Mouse (Mus musculus) hindbrain, embryonic 14.5 days (tissue): Measurements from ENCODE around the gene Pycr1. TPM values are rescaled to one million over a fixed set of nuclear protein-coding genes. Genes with fewer than 3 reads are reported as not detected.

ENCODE experiments used
- ATAC-seq: fragments of 200-750 bp; cut with Nextera tagmentation; 2 replicates; pipeline ENCODE4 v1.8.0; 2017; ENCODE audit warnings: moderate number of reproducible peaks, mild to moderate bottlenecking, moderate TSS enrichment, moderate library complexity; ENCODE audit not compliant: low FRiP score
- DNase-seq: peaks from one replicate; pipeline ENCODE4 v3.0.0-alpha.2; 2015; ENCODE audit warnings: low spot score
- H3K27ac ChIP-seq: fragments of 300-500 bp; sonication (generic); 2 replicates; pipeline ENCODE4 v1.5.1; 2014; ENCODE audit warnings: mild to moderate bottlenecking, moderate library complexity
- H3K27me3 ChIP-seq: fragments of 300-500 bp; sonication (generic); 2 replicates; pipeline ENCODE4 v1.6.1; 2014; ENCODE audit warnings: mild to moderate bottlenecking, low read length, mixed read lengths; ENCODE audit not compliant: control insufficient read depth, insufficient read depth
- H3K36me3 ChIP-seq: fragments of 300-500 bp; sonication (generic); replicated peaks from 2 replicates; pipeline ENCODE4 v1.6.1; 2014; ENCODE audit not compliant: control insufficient read depth, insufficient read depth
- H3K4me1 ChIP-seq: fragments of 300-500 bp; sonication (generic); replicated peaks from 2 replicates; pipeline ENCODE4 v1.6.1; 2014; ENCODE audit warnings: antibody characterized with exemption, low read length, mixed read lengths; ENCODE audit not compliant: control insufficient read depth, insufficient read depth
- H3K4me2 ChIP-seq: fragments of 300-500 bp; sonication (generic); replicated peaks from 2 replicates; pipeline ENCODE4 v1.6.1; 2014; ENCODE audit warnings: mild to moderate bottlenecking, moderate library complexity
- H3K4me3 ChIP-seq: fragments of 300-500 bp; sonication (generic); replicated peaks from 2 replicates; pipeline ENCODE4 v1.5.1; 2014; ENCODE audit warnings: mild to moderate bottlenecking, low read length
- H3K9ac ChIP-seq: fragments of 300-500 bp; sonication (generic); 2 replicates; pipeline ENCODE4 v1.6.1; 2014
- H3K9me3 ChIP-seq: fragments of 300-500 bp; sonication (generic); 2 replicates; pipeline ENCODE4 v1.6.1; 2016; ENCODE audit warnings: low read length; ENCODE audit not compliant: control insufficient read depth
- WGBS: fragments of 180-500 bp; shearing (Covaris S2); extraction: QIAGEN DNeasy Blood & Tissue Kit; methylation state at CpG from one replicate; pipeline ENCODE4 v1.1.7; 2014; 5-methylcytosine and 5-hydroxymethylcytosine counted together
- polyA plus RNA-seq: library from polyadenylated mRNA; unstranded; fragments of >200 nt; fragmentation: Nextera tagmentation; extraction: Ambion mirVana; gene quantifications from 2 replicates; pipeline ENCODE4 v1.2.1, GENCODE M21; 2014

The Pycr1 gene
- polyA plus RNA-seq = 16.8 and 17.9 TPM in 2 replicates

DNA sequence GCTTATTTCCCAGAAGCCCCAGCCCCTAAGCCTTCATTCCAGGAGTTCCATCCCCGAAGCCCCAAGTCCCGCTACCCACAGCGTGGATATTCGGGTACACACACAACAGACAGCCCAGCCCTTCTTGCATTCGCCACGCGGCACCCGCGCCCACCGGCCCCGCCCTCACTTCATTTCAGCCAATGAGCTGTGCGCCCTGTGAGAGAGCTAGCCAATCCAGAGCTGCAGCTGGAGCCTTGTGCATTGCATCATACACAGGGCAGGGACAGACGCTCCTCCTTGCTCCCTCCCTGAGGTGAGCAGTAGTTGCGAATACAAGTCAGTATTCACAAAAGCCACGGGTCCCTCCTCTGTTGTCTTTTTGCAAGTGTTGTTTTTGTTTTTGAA, at the start of gene Pycr1:
Gene Pycr1 (minus strand): TSS at position 169 of the 387 bp plus-strand sequence.
- DNase-seq (peak; percentile 92), ATAC-seq (peak; percentile 99)
- H3K9ac ChIP-seq = peak within 1 kb of the TSS; percentile 63
- no peaks in the 10 kb centered on the region for H3K9me3 ChIP-seq
- peaks cover 18% of the 10 kb centered on the region; the same call in 1 of the 2 replicates for H3K4me1 ChIP-seq
- no peak within 1 kb of the TSS for H3K27ac ChIP-seq
- H3K4me2 ChIP-seq = peak within 1 kb of the TSS; percentile 78
- no peaks in the 10 kb centered on the region for H3K36me3 ChIP-seq
- H3K27me3 ChIP-seq = peaks cover 5% of the 10 kb centered on the region; the same call in 1 of the 2 replicates
- peak within 1 kb of the TSS; percentile 42 for H3K4me3 ChIP-seq
- 0% methylated on average over 15 of the region's 15 CpGs for WGBS

GRCm38 (mm10) chr11:120692471-120693011, 49.0 kb upstream of the Pycr1 start:
- Histone ChIP-seq H3K27ac (no peak overlapping the region), H3K9ac (no peak overlapping the region), H3K27me3 (no peaks in the 10 kb centered on the region), H3K4me1 (no peaks in the 10 kb centered on the region; the same call in 1 of the 2 replicates), H3K9me3 (no peaks in the 10 kb centered on the region), H3K4me3 (no peak overlapping the region), H3K4me2 (no peak overlapping the region), H3K36me3 (peaks cover 60% of the 10 kb centered on the region)
- ATAC-seq = no peak
- WGBS = 94% methylated on average over 4 of the region's 4 CpGs
- no peak for DNase-seq

GRCm38 (mm10) chr11:120689365-120689764, 45.8 kb upstream of the Pycr1 start:
- H3K4me2 ChIP-seq = no peak overlapping the region
- H3K9me3 ChIP-seq = no peaks in the 10 kb centered on the region
- H3K27me3 ChIP-seq = no peaks in the 10 kb centered on the region
- DNase-seq = no peak
- no peaks in the 10 kb centered on the region for H3K4me1 ChIP-seq
- no peak overlapping the region for H3K27ac ChIP-seq
- H3K4me3 ChIP-seq = no peak overlapping the region
- 86% methylated on average over 3 of the region's 3 CpGs for WGBS
- ATAC-seq = no peak
- no peak overlapping the region for H3K9ac ChIP-seq
- H3K36me3 ChIP-seq = peaks cover 72% of the 10 kb centered on the region

DNA sequence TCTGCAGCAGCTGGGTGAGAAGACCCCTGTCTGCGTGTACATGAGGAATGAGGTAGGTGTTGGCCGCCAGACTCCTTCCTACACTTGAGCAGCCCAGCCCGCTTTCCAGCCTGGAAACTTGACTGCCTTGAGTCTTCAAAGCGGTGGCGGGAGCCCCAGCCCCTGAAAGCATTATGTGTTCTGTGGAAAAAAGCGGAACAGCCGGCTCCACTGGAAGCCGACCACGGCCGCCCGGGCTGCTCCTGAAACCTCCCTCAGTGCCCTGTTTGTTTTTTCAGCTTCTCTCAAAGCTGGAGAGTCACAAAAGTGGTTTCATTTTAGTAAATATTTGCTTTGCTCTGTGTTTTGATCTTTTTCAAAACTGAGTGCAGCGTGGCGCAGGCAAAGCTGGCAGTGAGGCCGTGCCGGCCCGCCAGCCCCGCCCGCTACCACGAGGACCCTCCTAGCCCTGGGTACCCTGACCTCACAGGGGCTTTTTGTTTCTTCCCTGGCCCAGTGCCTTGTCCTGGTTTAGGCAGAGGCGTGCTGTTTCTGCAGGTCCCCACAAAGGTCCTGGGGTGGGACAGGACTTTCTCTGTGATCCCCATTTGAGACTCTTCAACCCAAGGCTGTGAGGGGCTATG, 43.2 kb upstream of the Pycr1 start:
- no peak overlapping the region for H3K4me2 ChIP-seq
- H3K36me3 ChIP-seq = peaks cover 70% of the 10 kb centered on the region
- DNase-seq (no peak), ATAC-seq (no peak)
- H3K4me1 ChIP-seq = no peaks in the 10 kb centered on the region
- WGBS = 74% methylated on average over 20 of the region's 20 CpGs
- H3K9me3 ChIP-seq = no peaks in the 10 kb centered on the region
- no peak overlapping the region for H3K9ac ChIP-seq
- H3K27me3 ChIP-seq = no peaks in the 10 kb centered on the region
- H3K27ac ChIP-seq = no peak overlapping the region
- no peak overlapping the region for H3K4me3 ChIP-seq

GRCm38 (mm10) chr11:120684660-120685059, 41.1 kb upstream of the Pycr1 start:
- no peak overlapping the region for H3K27ac ChIP-seq
- H3K36me3 ChIP-seq = peaks cover 72% of the 10 kb centered on the region
- no peaks in the 10 kb centered on the region for H3K4me1 ChIP-seq
- 93% methylated on average over 2 of the region's 2 CpGs for WGBS
- H3K4me2 ChIP-seq = no peak overlapping the region
- H3K9ac ChIP-seq = no peak overlapping the region
- no peak for DNase-seq
- H3K4me3 ChIP-seq = no peak overlapping the region
- no peaks in the 10 kb centered on the region for H3K9me3 ChIP-seq
- H3K27me3 ChIP-seq = no peaks in the 10 kb centered on the region
- no peak for ATAC-seq

GRCm38 (mm10) chr11:120684086-120684485, 40.5 kb upstream of the Pycr1 start:
- WGBS = 91% methylated on average over 2 of the region's 2 CpGs
- Histone ChIP-seq H3K36me3 (peaks cover 72% of the 10 kb centered on the region), H3K27me3 (no peaks in the 10 kb centered on the region)

DNA sequence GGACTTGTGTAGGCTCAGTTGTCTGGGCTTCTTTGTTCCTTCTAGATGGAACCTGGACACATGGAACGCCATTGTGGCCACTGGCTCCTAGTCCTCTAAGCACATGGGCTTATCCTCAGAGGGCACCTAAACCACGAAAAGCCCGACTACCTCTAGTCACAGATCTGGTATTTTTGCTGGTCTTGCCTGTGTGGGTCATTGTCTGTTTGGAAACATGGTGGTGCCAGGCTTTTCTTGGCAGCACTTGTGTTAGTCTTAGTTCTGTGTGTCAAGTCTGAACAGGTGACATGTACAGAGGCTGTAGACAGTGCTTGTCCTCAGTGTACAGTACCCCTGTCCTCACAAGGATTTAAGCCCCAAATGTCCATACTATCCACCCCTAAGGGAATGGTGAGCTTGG, 40.0 kb upstream of the Pycr1 start:
- ATAC-seq (no peak), DNase-seq (no peak)
- H3K4me1 ChIP-seq = no peaks in the 10 kb centered on the region
- H3K4me3 ChIP-seq = no peak overlapping the region
- H3K4me2 ChIP-seq = no peak overlapping the region
- WGBS = 86% methylated on average over 3 of the region's 3 CpGs
- no peaks in the 10 kb centered on the region for H3K27me3 ChIP-seq
- peaks cover 72% of the 10 kb centered on the region for H3K36me3 ChIP-seq
- H3K27ac ChIP-seq = no peak overlapping the region
- H3K9me3 ChIP-seq = no peaks in the 10 kb centered on the region
- H3K9ac ChIP-seq = no peak overlapping the region

More at GRCm38 (mm10) chr11:120684086-120684485, 40.5 kb upstream of the Pycr1 start:
- Histone ChIP-seq H3K9ac (no peak overlapping the region), H3K9me3 (no peaks in the 10 kb centered on the region), H3K27ac (no peak overlapping the region), H3K4me2 (no peak overlapping the region), H3K4me3 (no peak overlapping the region), H3K4me1 (no peaks in the 10 kb centered on the region)
- no peak for DNase-seq
- no peak for ATAC-seq

- Histone ChIP-seq H3K4me2 (no peak overlapping the region), H3K27ac (no peak overlapping the region), H3K9me3 (no peaks in the 10 kb centered on the region), H3K4me3 (no peak overlapping the region), H3K27me3 (no peaks in the 10 kb centered on the region), H3K9ac (no peak overlapping the region), H3K36me3 (peaks cover 71% of the 10 kb centered on the region), H3K4me1 (no peaks in the 10 kb centered on the region)
- DNase-seq (no peak), ATAC-seq (no peak)
- WGBS = 96% methylated on average over 5 of the region's 5 CpGs
These were observed 39.1 kb upstream of the Pycr1 start for GRCm38 (mm10) chr11:120682683-120683082.

DNA sequence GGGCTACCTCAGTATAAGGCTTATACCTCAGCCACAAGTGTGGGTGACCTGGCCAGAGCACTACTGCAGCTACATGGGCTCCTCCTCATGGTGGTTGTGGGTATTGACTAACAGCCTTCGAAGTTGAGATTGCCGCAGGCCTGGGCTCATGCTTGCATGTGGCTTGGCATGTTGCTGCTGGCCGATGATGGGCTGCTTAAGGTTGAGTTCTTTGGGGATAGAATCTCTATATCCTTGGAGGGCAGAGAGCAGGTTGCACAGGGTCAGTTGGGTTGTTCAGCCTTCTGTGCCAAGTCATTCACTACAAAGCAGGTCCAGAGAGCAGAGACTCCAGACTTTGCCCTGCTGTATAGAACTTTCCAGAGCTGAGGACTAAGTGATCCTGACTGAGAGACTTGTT, 36.3 kb upstream of the Pycr1 start:
- H3K9ac ChIP-seq = no peak overlapping the region
- no peak overlapping the region for H3K27ac ChIP-seq
- WGBS = 75% methylated on average over 3 of the region's 3 CpGs

More for the DNA sequence above, 36.3 kb upstream of the Pycr1 start:
- Histone ChIP-seq H3K4me3 (no peak overlapping the region), H3K27me3 (no peaks in the 10 kb centered on the region), H3K9me3 (no peaks in the 10 kb centered on the region), H3K36me3 (peaks cover 63% of the 10 kb centered on the region), H3K4me2 (no peak overlapping the region), H3K4me1 (no peaks in the 10 kb centered on the region)
- DNase-seq = no peak
- ATAC-seq = no peak
